Mouse (Mus musculus) ES-Bruce4 (cell line): ENCODE data around the gene Hyal2.

Experiments
- CTCF ChIP-seq: IDR thresholded peaks from one replicate; pipeline ENCODE4 v1.8.1; 2011; ENCODE audit warnings: low read depth, low read length
- EP300 ChIP-seq: IDR thresholded peaks from 2 replicates; pipeline ENCODE4 v1.6.1; 2011; ENCODE audit warnings: low read depth, low read length; ENCODE audit not compliant: insufficient read depth
- POLR2A ChIP-seq: IDR thresholded peaks from one replicate; pipeline ENCODE4 v1.8.1; 2011; ENCODE audit warnings: low read length; ENCODE audit not compliant: insufficient read depth

GRCm38 (mm10) chr9:107552690-107553393 is 14.9 kb upstream of the Hyal2 start:
- TF ChIP-seq CTCF (no peak), POLR2A (no peak), EP300 (no peak)
